Mouse (Mus musculus): Measurements from ENCODE around the gene Fam69b.
"Not testable (repeated sequence)": the region's sequence is repeated elsewhere in the genome, so short reads cannot be mapped to it uniquely, and the experiment has no call there.

Gene Fam69b

DNA sequence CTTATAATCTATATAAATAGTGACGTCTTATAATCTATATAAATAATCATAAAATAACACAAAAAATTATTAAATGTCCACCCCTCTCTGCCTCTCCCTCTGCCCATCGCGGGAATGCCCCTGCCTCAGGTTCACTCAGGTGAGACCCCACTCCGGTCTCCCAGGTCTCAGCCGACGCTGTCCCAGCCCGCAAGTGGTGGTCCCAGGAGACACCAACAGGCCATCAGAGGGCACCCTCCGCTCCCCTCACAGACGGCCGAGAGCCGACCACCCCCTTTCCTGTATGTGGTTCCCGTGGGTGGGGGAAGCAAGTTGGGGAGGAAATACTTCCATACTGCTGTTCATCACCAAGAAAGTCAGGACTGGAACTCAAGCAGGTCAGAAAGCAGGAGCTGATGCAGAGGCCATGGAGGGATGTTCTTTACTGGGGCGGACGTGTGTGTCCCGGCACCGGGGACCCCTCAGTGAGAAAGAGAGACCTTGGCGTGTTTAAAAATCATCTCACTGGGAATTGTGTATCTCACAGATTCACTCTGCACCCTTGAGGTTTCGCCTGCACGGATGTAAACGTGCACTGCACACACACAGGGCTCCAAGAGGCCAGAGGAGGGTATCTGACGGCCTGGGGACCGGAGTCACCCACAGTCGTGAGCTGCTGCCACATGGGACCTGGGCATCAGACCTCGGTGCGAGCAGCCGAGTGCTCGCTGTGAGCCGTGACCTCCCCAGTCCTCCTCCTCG is 33.7 kb downstream of the Fam69b start:
- DNase-seq (ENCODE audit: low read depth, low spot score): no peak

GRCm38 (mm10) chr2:26662509-26662882 is 34.2 kb downstream of the Fam69b start:
- DNase-seq (ENCODE audit: low read depth, low spot score): no peak

- no peak for DNase-seq (ENCODE audit: low read depth, low spot score)
Observed at GRCm38 (mm10) chr2:26663112-26663511, 34.9 kb downstream of the Fam69b start.

DNA sequence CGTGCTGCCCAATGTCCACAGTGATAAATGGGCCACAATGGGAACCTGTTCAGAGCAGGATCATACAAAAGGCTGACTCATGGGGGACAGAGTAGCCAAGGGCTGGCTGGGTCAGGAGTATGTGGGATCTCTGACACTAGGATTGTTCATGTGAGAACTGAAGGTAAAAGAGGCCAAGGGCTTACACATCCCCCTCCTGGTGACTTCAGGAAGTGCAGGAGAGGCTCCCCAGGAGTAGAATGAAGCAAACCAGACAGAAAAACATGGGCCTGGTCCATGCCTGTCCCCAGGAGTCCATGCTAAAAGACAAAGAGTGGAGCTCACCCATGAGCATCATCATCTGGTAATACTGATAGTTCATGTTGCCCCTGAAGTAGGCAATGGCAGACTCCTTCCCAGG is 35.3 kb downstream of the Fam69b start:
- not testable (repeated sequence) for DNase-seq (ENCODE audit: low read depth, low spot score)

DNA sequence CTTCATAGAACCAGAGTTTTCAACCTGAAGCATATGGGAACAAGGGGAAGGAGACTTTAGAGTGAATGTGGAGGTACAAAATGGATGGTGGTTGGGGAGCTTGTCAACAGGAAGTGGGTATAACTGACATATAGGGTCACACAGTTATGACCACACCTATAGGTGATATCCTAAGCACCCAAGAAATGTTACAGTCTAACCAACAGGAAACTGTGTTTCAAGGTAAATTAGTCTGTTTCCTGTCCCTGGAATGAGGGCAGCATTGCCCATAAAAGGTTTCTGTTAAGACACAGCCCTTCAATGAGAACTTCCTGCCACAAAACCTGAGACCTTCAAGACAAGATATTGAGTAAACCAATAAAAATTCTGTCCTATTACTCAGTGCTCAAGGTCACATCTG is 40.5 kb downstream of the Fam69b start:
- no peak for DNase-seq (ENCODE audit: low read depth, low spot score)

DNA sequence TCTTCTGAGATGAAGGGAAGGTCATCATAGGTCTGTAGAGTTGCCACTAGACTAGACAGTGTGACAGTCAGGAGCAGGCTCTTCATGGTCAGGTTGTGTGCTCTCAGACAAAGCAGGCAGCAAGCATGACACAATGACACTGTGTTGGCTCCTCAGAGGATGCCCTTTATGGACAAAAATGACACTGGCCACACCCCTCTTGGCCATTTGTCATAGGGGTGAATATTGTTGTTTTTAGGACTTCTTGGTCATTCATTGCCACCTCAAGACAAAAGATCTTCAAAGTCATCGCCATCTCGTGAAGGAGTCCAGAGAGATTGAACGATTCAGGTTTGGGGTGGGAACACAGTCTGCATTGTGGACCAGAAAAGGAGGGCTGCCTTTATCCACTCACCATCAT is 42.9 kb downstream of the Fam69b start, which contains the start of gene Lcn4:
Gene Lcn4, minus strand, starts transcription at position 101 of the 400 bp plus-strand sequence.
- DNase-seq (ENCODE audit: low read depth, low spot score): no peak

All from brain, embryonic 18.5 days (tissue).